Mouse (Mus musculus): ENCODE results near the gene Arl10. TPM values are rescaled to one million over a fixed set of nuclear protein-coding genes. Genes with fewer than 3 reads are reported as not detected.
"Not testable (repeated sequence)": the region's sequence is repeated elsewhere in the genome, so short reads cannot be mapped to it uniquely, and the experiment has no call there.

Arl10 gene
- polyA plus RNA-seq, 1 experiment from 2014 or later: 27.0 TPM

GRCm38 (mm10) chr13:54605426-54605825 lies 30.6 kb downstream of the Arl10 start:
- Histone ChIP-seq H3K4me1 (peaks cover 18% of the 10 kb centered on the region), H3K9ac (no peak overlapping the region), H3K27me3 (no peaks in the 10 kb centered on the region), H3K27ac (no peak overlapping the region), H3K9me3 (no peaks in the 10 kb centered on the region), H3K4me2 (no peak overlapping the region), H3K36me3 (peaks cover 18% of the 10 kb centered on the region), H3K4me3 (no peak overlapping the region)
- no peak for ATAC-seq (ENCODE audit: insufficient number of reproducible peaks, low FRiP score, low TSS enrichment, low read depth)
- 64% methylated on average over 5 of the region's 5 CpGs for WGBS

GRCm38 (mm10) chr13:54607204-54607603 lies 32.4 kb downstream of the Arl10 start:
- H3K27ac ChIP-seq: no peak overlapping the region; the same call in 1 of the 2 replicates
- WGBS: 62% methylated on average over 5 of the region's 5 CpGs
- no peak for ATAC-seq (ENCODE audit: insufficient number of reproducible peaks, low FRiP score, low TSS enrichment, low read depth)
- H3K4me2 ChIP-seq: no peak overlapping the region
- H3K9ac ChIP-seq: no peak overlapping the region
- H3K4me3 ChIP-seq: no peak overlapping the region
- no peaks in the 10 kb centered on the region for H3K9me3 ChIP-seq
- peaks cover 15% of the 10 kb centered on the region for H3K36me3 ChIP-seq
- peaks cover 29% of the 10 kb centered on the region for H3K4me1 ChIP-seq
- no peaks in the 10 kb centered on the region for H3K27me3 ChIP-seq

- H3K9ac ChIP-seq: no peak overlapping the region
- H3K27ac ChIP-seq: no peak overlapping the region
- 81% methylated on average over 3 of the region's 3 CpGs for WGBS
- no peaks in the 10 kb centered on the region for H3K9me3 ChIP-seq
- H3K4me3 ChIP-seq: no peak overlapping the region
- H3K27me3 ChIP-seq: no peaks in the 10 kb centered on the region
- peaks cover 15% of the 10 kb centered on the region for H3K36me3 ChIP-seq
- H3K4me1 ChIP-seq: peaks cover 29% of the 10 kb centered on the region
- no peak for ATAC-seq (ENCODE audit: insufficient number of reproducible peaks, low FRiP score, low TSS enrichment, low read depth)
- H3K4me2 ChIP-seq: no peak overlapping the region
These were observed 33.2 kb downstream of the Arl10 start for GRCm38 (mm10) chr13:54608002-54608401.

GRCm38 (mm10) chr13:54608666-54609065 lies 33.9 kb downstream of the Arl10 start:
- no peaks in the 10 kb centered on the region for H3K27me3 ChIP-seq
- peaks cover 29% of the 10 kb centered on the region for H3K4me1 ChIP-seq
- ATAC-seq (ENCODE audit: insufficient number of reproducible peaks, low FRiP score, low TSS enrichment, low read depth): no peak
- peaks cover 15% of the 10 kb centered on the region for H3K36me3 ChIP-seq
- H3K4me3 ChIP-seq: no peak overlapping the region
- H3K9me3 ChIP-seq: no peaks in the 10 kb centered on the region
- H3K9ac ChIP-seq: no peak overlapping the region
- 31% methylated on average over 8 of the region's 8 CpGs for WGBS
- H3K4me2 ChIP-seq: no peak overlapping the region
- H3K27ac ChIP-seq: no peak overlapping the region; the same call in 1 of the 2 replicates

- ATAC-seq (ENCODE audit: insufficient number of reproducible peaks, low FRiP score, low TSS enrichment, low read depth): no peak
- Histone ChIP-seq H3K36me3 (peaks cover 12% of the 10 kb centered on the region), H3K27ac (no peak overlapping the region), H3K4me1 (peaks cover 25% of the 10 kb centered on the region), H3K27me3 (no peaks in the 10 kb centered on the region), H3K4me2 (no peak overlapping the region), H3K4me3 (no peak overlapping the region), H3K9ac (no peak overlapping the region), H3K9me3 (no peaks in the 10 kb centered on the region)
- WGBS: 30% methylated on average over 1 of the region's 1 CpGs
These were observed 34.5 kb downstream of the Arl10 start for GRCm38 (mm10) chr13:54609301-54609700.

- Histone ChIP-seq H3K4me2 (peak overlapping the region; percentile 93), H3K27ac (peak overlapping the region; percentile 65), H3K4me1 (peaks cover 21% of the 10 kb centered on the region), H3K36me3 (peaks cover 5% of the 10 kb centered on the region), H3K4me3 (peak overlapping the region; percentile 76), H3K9me3 (no peaks in the 10 kb centered on the region), H3K27me3 (no peaks in the 10 kb centered on the region), H3K9ac (peak overlapping the region; percentile 79)
- ATAC-seq (ENCODE audit: insufficient number of reproducible peaks, low FRiP score, low TSS enrichment, low read depth): no peak
- 12% methylated on average over 13 of the region's 13 CpGs for WGBS
These were observed 35.8 kb downstream of the Arl10 start for GRCm38 (mm10) chr13:54610613-54610971.

- peak within 1 kb of the TSS; percentile 76 for H3K4me3 ChIP-seq
- no peaks in the 10 kb centered on the region for H3K27me3 ChIP-seq
- WGBS: under 1% methylated on average over 66 of the region's 66 CpGs
- H3K4me1 ChIP-seq: peaks cover 21% of the 10 kb centered on the region
- 0 out of 2 replicates have a peak, but pooled peaks have one; percentile 27 for ATAC-seq (ENCODE audit: insufficient number of reproducible peaks, low FRiP score, low TSS enrichment, low read depth)
- H3K36me3 ChIP-seq: 0 out of 2 replicates have a peak, but pooled peaks cover under 1% of the 10 kb centered on the region
- peak within 1 kb of the TSS; percentile 93 for H3K4me2 ChIP-seq
- peak within 1 kb of the TSS; percentile 65 for H3K27ac ChIP-seq
- no peaks in the 10 kb centered on the region for H3K9me3 ChIP-seq
- peak within 1 kb of the TSS; percentile 79 for H3K9ac ChIP-seq
These were observed 36.3 kb downstream of the Arl10 start, which contains the start of gene Cltb for GRCm38 (mm10) chr13:54610972-54611754. TSS of gene Cltb (minus strand) at chr13:54611344.

- peaks cover 21% of the 10 kb centered on the region for H3K4me1 ChIP-seq
- not testable (repeated sequence) for H3K9me3 ChIP-seq; H3K27ac ChIP-seq; H3K36me3 ChIP-seq; H3K27me3 ChIP-seq; ATAC-seq (ENCODE audit: insufficient number of reproducible peaks, low FRiP score, low TSS enrichment, low read depth); H3K4me3 ChIP-seq; H3K4me2 ChIP-seq; H3K9ac ChIP-seq
- 84% methylated on average over 8 of the region's 8 CpGs for WGBS
These were observed 38.3 kb downstream of the Arl10 start for GRCm38 (mm10) chr13:54613141-54613540.

- H3K4me3 ChIP-seq: no peak overlapping the region
- no peak for ATAC-seq (ENCODE audit: insufficient number of reproducible peaks, low FRiP score, low TSS enrichment, low read depth)
- H3K9ac ChIP-seq: no peak overlapping the region
- no peak overlapping the region for H3K4me2 ChIP-seq
- no peaks in the 10 kb centered on the region for H3K9me3 ChIP-seq
- 78% methylated on average over 8 of the region's 8 CpGs for WGBS
- H3K36me3 ChIP-seq: no peaks in the 10 kb centered on the region
- H3K27me3 ChIP-seq: no peaks in the 10 kb centered on the region
- peaks cover 4% of the 10 kb centered on the region for H3K4me1 ChIP-seq
- H3K27ac ChIP-seq: no peak overlapping the region
These were observed 41.5 kb downstream of the Arl10 start for GRCm38 (mm10) chr13:54616307-54616706.

GRCm38 (mm10) chr13:54616998-54617397 lies 42.2 kb downstream of the Arl10 start:
- Histone ChIP-seq H3K36me3 (no peaks in the 10 kb centered on the region), H3K27me3 (no peaks in the 10 kb centered on the region), H3K9ac (no peak overlapping the region), H3K27ac (no peak overlapping the region), H3K4me1 (no peaks in the 10 kb centered on the region), H3K9me3 (no peaks in the 10 kb centered on the region), H3K4me3 (no peak overlapping the region), H3K4me2 (no peak overlapping the region)
- 63% methylated on average over 6 of the region's 6 CpGs for WGBS
- ATAC-seq (ENCODE audit: insufficient number of reproducible peaks, low FRiP score, low TSS enrichment, low read depth): no peak

- peak within 1 kb of the TSS; percentile 86 for H3K4me2 ChIP-seq
- H3K27me3 ChIP-seq: no peaks in the 10 kb centered on the region
- ATAC-seq (ENCODE audit: insufficient number of reproducible peaks, low FRiP score, low TSS enrichment, low read depth): peak; percentile 97
- no peaks in the 10 kb centered on the region for H3K36me3 ChIP-seq
- H3K4me1 ChIP-seq: peaks cover 13% of the 10 kb centered on the region
- WGBS: 11% methylated on average over 44 of the region's 44 CpGs
- H3K9me3 ChIP-seq: no peaks in the 10 kb centered on the region
- H3K9ac ChIP-seq: peak within 1 kb of the TSS; percentile 89
- H3K4me3 ChIP-seq: peak within 1 kb of the TSS; percentile 91
- peak within 1 kb of the TSS; percentile 87 for H3K27ac ChIP-seq
These were observed 46.5 kb downstream of the Arl10 start, which contains the start of gene Faf2 for GRCm38 (mm10) chr13:54621155-54621932. TSS of gene Faf2 (plus strand) at chr13:54621784.

Measured in limb, embryonic 15.5 days (tissue).